Mouse (Mus musculus) hindbrain, embryonic 12.5 days (tissue): Measurements from ENCODE around the gene Eya3. TPM values are rescaled to one million over a fixed set of nuclear protein-coding genes. Genes with fewer than 3 reads are reported as not detected.
A peak's percentile ranks its signal among the peaks of the same experiment; 100 is the strongest.

Experiments
- ATAC-seq: fragments of 200-750 bp; cut with Nextera tagmentation; 2 replicates; pipeline ENCODE4 v1.8.0; 2017; ENCODE audit warnings: moderate TSS enrichment; ENCODE audit not compliant: low FRiP score
- H3K27ac ChIP-seq: fragments of 300-500 bp; sonication (generic); 2 replicates; pipeline ENCODE4 v1.5.1; 2016; ENCODE audit warnings: mild to moderate bottlenecking
- H3K27me3 ChIP-seq: fragments of 300-500 bp; sonication (generic); 2 replicates; pipeline ENCODE4 v1.6.1; 2016; ENCODE audit warnings: mild to moderate bottlenecking
- H3K36me3 ChIP-seq: fragments of 300-500 bp; sonication (generic); 2 replicates; pipeline ENCODE4 v1.6.1; 2016; ENCODE audit warnings: mild to moderate bottlenecking
- H3K4me1 ChIP-seq: fragments of 300-500 bp; sonication (generic); 2 replicates; pipeline ENCODE4 v1.6.1; 2016
- H3K4me2 ChIP-seq: fragments of 300-500 bp; sonication (generic); replicated peaks from 2 replicates; pipeline ENCODE4 v1.6.1; 2016; ENCODE audit warnings: mild to moderate bottlenecking
- H3K4me3 ChIP-seq: fragments of 300-500 bp; sonication (generic); 2 replicates; pipeline ENCODE4 v1.5.1; 2016; ENCODE audit warnings: mild to moderate bottlenecking
- H3K9ac ChIP-seq: fragments of 300-500 bp; sonication (generic); 2 replicates; pipeline ENCODE4 v1.6.1; 2016; ENCODE audit warnings: mild to moderate bottlenecking, moderate library complexity
- H3K9me3 ChIP-seq: fragments of 300-500 bp; sonication (generic); replicated peaks from 2 replicates; pipeline ENCODE4 v1.6.1; 2016; ENCODE audit warnings: mild to moderate bottlenecking
- WGBS: fragments of 180-500 bp; shearing (Covaris S2); methylation state at CpG from one replicate; pipeline ENCODE4 v1.1.7; 2016; 5-methylcytosine and 5-hydroxymethylcytosine counted together
- polyA plus RNA-seq: library from polyadenylated mRNA; unstranded; fragments of >200 nt; fragmentation: Nextera tagmentation; extraction: Ambion mirVana; gene quantifications from 2 replicates; pipeline ENCODE4 v1.2.1, GENCODE M21; 2016

The Eya3 gene
- polyA plus RNA-seq, 1 experiment from 2014 or later = 29.0 TPM

- H3K4me3 ChIP-seq = no peak overlapping the region
- H3K9ac ChIP-seq = no peak overlapping the region
- H3K27me3 ChIP-seq = no peaks in the 10 kb centered on the region
- H3K36me3 ChIP-seq = no peaks in the 10 kb centered on the region
- no peaks in the 10 kb centered on the region for H3K9me3 ChIP-seq
- no peak overlapping the region for H3K4me2 ChIP-seq
- WGBS = 91% methylated on average over 6 of the region's 6 CpGs
- no peak for ATAC-seq
- no peaks in the 10 kb centered on the region for H3K4me1 ChIP-seq
- no peak overlapping the region for H3K27ac ChIP-seq
Measured at GRCm38 (mm10) chr4:132617873-132618272, 20.9 kb upstream of the Eya3 start.

- H3K36me3 ChIP-seq = no peaks in the 10 kb centered on the region
- 86% methylated on average over 10 of the region's 10 CpGs for WGBS
- no peaks in the 10 kb centered on the region for H3K9me3 ChIP-seq
- H3K27me3 ChIP-seq = no peaks in the 10 kb centered on the region
- no peak overlapping the region for H3K4me3 ChIP-seq
- H3K9ac ChIP-seq = no peak overlapping the region
- H3K4me1 ChIP-seq = no peaks in the 10 kb centered on the region
- H3K27ac ChIP-seq = no peak overlapping the region
- no peak overlapping the region for H3K4me2 ChIP-seq
- no peak for ATAC-seq
Measured at GRCm38 (mm10) chr4:132618850-132619375, 19.9 kb upstream of the Eya3 start.

- no peak for ATAC-seq
- H3K9me3 ChIP-seq = no peaks in the 10 kb centered on the region
Measured at GRCm38 (mm10) chr4:132620134-132620533, 18.7 kb upstream of the Eya3 start.

GRCm38 (mm10) chr4:132621287-132622068 lies 17.3 kb upstream of the Eya3 start:
- ATAC-seq = no peak
- WGBS = 70% methylated on average over 7 of the region's 7 CpGs
- H3K9ac ChIP-seq = no peak overlapping the region
- no peak overlapping the region for H3K4me3 ChIP-seq
- no peaks in the 10 kb centered on the region for H3K27me3 ChIP-seq
- H3K4me2 ChIP-seq = no peak overlapping the region
- H3K36me3 ChIP-seq = no peaks in the 10 kb centered on the region
- no peaks in the 10 kb centered on the region for H3K4me1 ChIP-seq
- no peaks in the 10 kb centered on the region for H3K9me3 ChIP-seq
- H3K27ac ChIP-seq = no peak overlapping the region

More at GRCm38 (mm10) chr4:132620134-132620533, 18.7 kb upstream of the Eya3 start:
- H3K4me1 ChIP-seq = no peaks in the 10 kb centered on the region
- 77% methylated on average over 4 of the region's 4 CpGs for WGBS
- no peak overlapping the region for H3K4me2 ChIP-seq
- no peaks in the 10 kb centered on the region for H3K27me3 ChIP-seq
- H3K4me3 ChIP-seq = no peak overlapping the region
- H3K9ac ChIP-seq = no peak overlapping the region
- H3K36me3 ChIP-seq = no peaks in the 10 kb centered on the region
- no peak overlapping the region for H3K27ac ChIP-seq

- Histone ChIP-seq H3K4me2 (no peak overlapping the region), H3K27me3 (no peaks in the 10 kb centered on the region), H3K27ac (no peak overlapping the region), H3K36me3 (no peaks in the 10 kb centered on the region), H3K4me3 (no peak overlapping the region), H3K9me3 (no peaks in the 10 kb centered on the region), H3K9ac (no peak overlapping the region), H3K4me1 (no peaks in the 10 kb centered on the region)
- 85% methylated on average over 5 of the region's 5 CpGs for WGBS
- no peak for ATAC-seq
Measured at GRCm38 (mm10) chr4:132624034-132624657, 14.6 kb upstream of the Eya3 start.

- H3K9ac ChIP-seq = no peak overlapping the region
- H3K27ac ChIP-seq = no peak overlapping the region
- no peaks in the 10 kb centered on the region for H3K4me1 ChIP-seq
- no peaks in the 10 kb centered on the region for H3K36me3 ChIP-seq
- no peak overlapping the region for H3K4me3 ChIP-seq
- 17% methylated on average over 2 of the region's 2 CpGs for WGBS
- no peak overlapping the region for H3K4me2 ChIP-seq
- no peaks in the 10 kb centered on the region for H3K9me3 ChIP-seq
- no peaks in the 10 kb centered on the region for H3K27me3 ChIP-seq
- no peak for ATAC-seq
Measured at GRCm38 (mm10) chr4:132628830-132629229, 10.0 kb upstream of the Eya3 start.

GRCm38 (mm10) chr4:132635971-132636370 lies 2.8 kb upstream of the Eya3 start:
- no peak overlapping the region for H3K27ac ChIP-seq
- no peak overlapping the region for H3K4me3 ChIP-seq
- H3K9me3 ChIP-seq = no peaks in the 10 kb centered on the region
- H3K27me3 ChIP-seq = no peaks in the 10 kb centered on the region
- WGBS = 95% methylated on average over 2 of the region's 2 CpGs
- H3K9ac ChIP-seq = no peak overlapping the region
- H3K36me3 ChIP-seq = no peaks in the 10 kb centered on the region
- H3K4me2 ChIP-seq = no peak overlapping the region
- no peak for ATAC-seq
- H3K4me1 ChIP-seq = peaks cover 7% of the 10 kb centered on the region

- Histone ChIP-seq H3K4me3 (no peak overlapping the region), H3K4me2 (no peak overlapping the region), H3K27ac (no peak overlapping the region), H3K36me3 (no peaks in the 10 kb centered on the region; the same call in 1 of the 2 replicates), H3K9ac (no peak overlapping the region), H3K27me3 (no peaks in the 10 kb centered on the region), H3K4me1 (peaks cover 7% of the 10 kb centered on the region), H3K9me3 (no peaks in the 10 kb centered on the region)
- ATAC-seq = no peak
- 50% methylated on average over 4 of the region's 4 CpGs for WGBS
Measured at GRCm38 (mm10) chr4:132636554-132636953, 2.2 kb upstream of the Eya3 start.

GRCm38 (mm10) chr4:132639191-132639713 lies 465 bp downstream of the Eya3 start:
- peak overlapping the region; percentile 95 for H3K4me3 ChIP-seq
- H3K36me3 ChIP-seq = peaks cover 6% of the 10 kb centered on the region; the same call in 1 of the 2 replicates
- H3K27me3 ChIP-seq = no peaks in the 10 kb centered on the region
- no peaks in the 10 kb centered on the region for H3K9me3 ChIP-seq
- peaks cover 7% of the 10 kb centered on the region for H3K4me1 ChIP-seq
- peak; percentile 61; the same call in 1 of the 2 replicates for ATAC-seq
- WGBS = under 1% methylated on average over 35 of the region's 35 CpGs
- peak overlapping the region; percentile 84 for H3K27ac ChIP-seq
- H3K4me2 ChIP-seq = peak overlapping the region; percentile 78
- H3K9ac ChIP-seq = peak overlapping the region; percentile 94

GRCm38 (mm10) chr4:132647439-132647838 lies 8.7 kb downstream of the Eya3 start:
- Histone ChIP-seq H3K27ac (no peak overlapping the region), H3K36me3 (0 out of 2 replicates have a peak, but pooled peaks cover 3% of the 10 kb centered on the region), H3K9ac (no peak overlapping the region), H3K4me1 (no peaks in the 10 kb centered on the region), H3K9me3 (no peaks in the 10 kb centered on the region), H3K27me3 (no peaks in the 10 kb centered on the region), H3K4me3 (no peak overlapping the region), H3K4me2 (no peak overlapping the region)
- ATAC-seq = no peak
- WGBS = 81% methylated on average over 7 of the region's 7 CpGs

GRCm38 (mm10) chr4:132649271-132649999 lies 10.6 kb downstream of the Eya3 start:
- WGBS = 71% methylated on average over 6 of the region's 6 CpGs

GRCm38 (mm10) chr4:132652842-132653241 lies 14.1 kb downstream of the Eya3 start:
- ATAC-seq = no peak
- Histone ChIP-seq H3K36me3 (peaks cover 4% of the 10 kb centered on the region; the same call in 1 of the 2 replicates), H3K4me3 (no peak overlapping the region), H3K27ac (no peak overlapping the region), H3K4me2 (no peak overlapping the region), H3K9me3 (no peaks in the 10 kb centered on the region), H3K4me1 (no peaks in the 10 kb centered on the region), H3K9ac (no peak overlapping the region), H3K27me3 (no peaks in the 10 kb centered on the region)
- WGBS = 65% methylated on average over 4 of the region's 4 CpGs

More at GRCm38 (mm10) chr4:132649271-132649999, 10.6 kb downstream of the Eya3 start:
- no peak overlapping the region for H3K9ac ChIP-seq
- no peaks in the 10 kb centered on the region for H3K9me3 ChIP-seq
- H3K36me3 ChIP-seq = no peaks in the 10 kb centered on the region
- H3K27me3 ChIP-seq = no peaks in the 10 kb centered on the region
- H3K4me2 ChIP-seq = no peak overlapping the region
- H3K27ac ChIP-seq = no peak overlapping the region
- ATAC-seq = no peak
- no peaks in the 10 kb centered on the region for H3K4me1 ChIP-seq
- no peak overlapping the region for H3K4me3 ChIP-seq
